Mouse (Mus musculus) embryonic facial prominence, embryonic 11.5 days (tissue): ENCODE results near the gene Hnrnpa3. TPM values are rescaled to one million over a fixed set of nuclear protein-coding genes. Genes with fewer than 3 reads are reported as not detected.

ENCODE experiments used
- ATAC-seq: fragments of 200-750 bp; cut with Nextera tagmentation; replicated peaks from 2 replicates; pipeline ENCODE4 v1.8.0; 2017; ENCODE audit warnings: low read depth; ENCODE audit not compliant: insufficient number of reproducible peaks, low FRiP score, low TSS enrichment
- DNase-seq: peaks from one replicate; pipeline ENCODE4 v3.0.0-alpha.2; 2015; ENCODE audit warnings: low spot score
- H3K27ac ChIP-seq: fragments of 300-500 bp; sonication (generic); replicated peaks from 2 replicates; pipeline ENCODE4 v1.5.1; 2014; ENCODE audit warnings: mild to moderate bottlenecking, low read depth, low read length, control low read depth
- H3K27me3 ChIP-seq: fragments of 300-500 bp; sonication (generic); 2 replicates; pipeline ENCODE4 v1.6.1; 2014; ENCODE audit warnings: mild to moderate bottlenecking, low read length, moderate library complexity, mixed read lengths; ENCODE audit not compliant: control insufficient read depth, insufficient read depth
- H3K36me3 ChIP-seq: fragments of 300-500 bp; sonication (generic); replicated peaks from 2 replicates; pipeline ENCODE4 v1.6.1; 2014; ENCODE audit warnings: low read depth, mild to moderate bottlenecking, low read length, moderate library complexity, mixed read lengths; ENCODE audit not compliant: control insufficient read depth, insufficient read depth
- H3K4me1 ChIP-seq: fragments of 300-500 bp; sonication (generic); 2 replicates; pipeline ENCODE4 v1.6.1; 2014; ENCODE audit warnings: low read length, mixed read lengths; ENCODE audit not compliant: control insufficient read depth, insufficient read depth
- H3K4me2 ChIP-seq: fragments of 300-500 bp; sonication (generic); 2 replicates; pipeline ENCODE4 v1.6.1; 2014; ENCODE audit warnings: low read depth, mild to moderate bottlenecking, control low read depth, low read length, moderate library complexity
- H3K4me3 ChIP-seq: fragments of 300-500 bp; sonication (generic); 2 replicates; pipeline ENCODE4 v1.5.1; 2014; ENCODE audit warnings: low read depth, low read length, control low read depth
- H3K9ac ChIP-seq: fragments of 300-500 bp; sonication (generic); replicated peaks from 2 replicates; pipeline ENCODE4 v1.6.1; 2014; ENCODE audit warnings: mild to moderate bottlenecking, control low read depth, low read length
- H3K9me3 ChIP-seq: fragments of 300-500 bp; sonication (generic); replicated peaks from 2 replicates; pipeline ENCODE4 v1.6.1; 2016; ENCODE audit warnings: mild to moderate bottlenecking, low read length, inconsistent platforms, mixed read lengths; ENCODE audit not compliant: control insufficient read depth
- WGBS: fragments of 180-500 bp; shearing (Covaris S2); extraction: QIAGEN DNeasy Blood & Tissue Kit; methylation state at CpG from one replicate; pipeline ENCODE4 v1.1.7; 2014; 5-methylcytosine and 5-hydroxymethylcytosine counted together
- polyA plus RNA-seq: library from polyadenylated mRNA; unstranded; fragments of >200 nt; fragmentation: Nextera tagmentation; extraction: Ambion mirVana; gene quantifications from 2 replicates; pipeline ENCODE4 v1.2.1, GENCODE M21; 2014

The Hnrnpa3 gene
- polyA plus RNA-seq, 1 experiment from 2014 or later = 356 TPM

- peak; percentile 57; the same call in 1 of the 2 replicates for ATAC-seq
- Histone ChIP-seq H3K9me3 (no peaks in the 10 kb centered on the region), H3K4me1 (no peaks in the 10 kb centered on the region), H3K9ac (no peak overlapping the region), H3K27ac (no peak overlapping the region), H3K36me3 (no peaks in the 10 kb centered on the region), H3K27me3 (no peaks in the 10 kb centered on the region), H3K4me3 (no peak overlapping the region), H3K4me2 (no peak overlapping the region)
- WGBS = 83% methylated on average over 2 of the region's 2 CpGs
- no peak for DNase-seq
Measured at GRCm38 (mm10) chr2:75671337-75671660, 12.2 kb downstream of the Hnrnpa3 start.

GRCm38 (mm10) chr2:75672561-75672960, 13.5 kb downstream of the Hnrnpa3 start:
- 70% methylated on average over 3 of the region's 3 CpGs for WGBS
- Histone ChIP-seq H3K9me3 (no peaks in the 10 kb centered on the region), H3K4me3 (no peak overlapping the region)

GRCm38 (mm10) chr2:75676567-75676966, 17.5 kb downstream of the Hnrnpa3 start:
- 88% methylated on average over 14 of the region's 14 CpGs for whole genome bisulfite sequencing
- no peak overlapping the region for H3K9ac ChIP-seq
- no peak overlapping the region for H3K27ac ChIP-seq
- ATAC-seq = no peak
- no peak overlapping the region for H3K4me2 ChIP-seq
- no peak for DNase-seq
- peaks cover 6% of the 10 kb centered on the region; the same call in 1 of the 2 replicates for H3K36me3 ChIP-seq
- no peaks in the 10 kb centered on the region for H3K27me3 ChIP-seq
- H3K4me1 ChIP-seq = no peaks in the 10 kb centered on the region
- no peak overlapping the region for H3K4me3 ChIP-seq
- H3K9me3 ChIP-seq = no peaks in the 10 kb centered on the region

More at GRCm38 (mm10) chr2:75672561-75672960, 13.5 kb downstream of the Hnrnpa3 start:
- DNase-seq (no peak), ATAC-seq (no peak)
- no peaks in the 10 kb centered on the region for H3K4me1 ChIP-seq
- H3K27ac ChIP-seq = no peak overlapping the region
- no peak overlapping the region for H3K9ac ChIP-seq
- H3K36me3 ChIP-seq = peaks cover 6% of the 10 kb centered on the region; the same call in 1 of the 2 replicates
- H3K4me2 ChIP-seq = no peak overlapping the region
- no peaks in the 10 kb centered on the region for H3K27me3 ChIP-seq

- Histone ChIP-seq H3K27ac (no peak overlapping the region), H3K4me3 (no peak overlapping the region), H3K4me2 (no peak overlapping the region), H3K27me3 (no peaks in the 10 kb centered on the region), H3K4me1 (no peaks in the 10 kb centered on the region), H3K9me3 (no peaks in the 10 kb centered on the region), H3K36me3 (peaks cover 6% of the 10 kb centered on the region; the same call in 1 of the 2 replicates), H3K9ac (no peak overlapping the region)
- 93% methylated on average over 8 of the region's 8 CpGs for WGBS
- DNase-seq (no peak), ATAC-seq (no peak)
Measured at GRCm38 (mm10) chr2:75679947-75680346, 20.9 kb downstream of the Hnrnpa3 start.

- Histone ChIP-seq H3K9ac (no peak overlapping the region), H3K4me1 (no peaks in the 10 kb centered on the region), H3K4me2 (no peak overlapping the region), H3K9me3 (no peaks in the 10 kb centered on the region), H3K27me3 (no peaks in the 10 kb centered on the region), H3K27ac (no peak overlapping the region), H3K4me3 (no peak overlapping the region), H3K36me3 (peaks cover 5% of the 10 kb centered on the region; the same call in 1 of the 2 replicates)
- ATAC-seq = peak; percentile 73
- DNase-seq = peak; percentile 65
- 51% methylated on average over 7 of the region's 7 CpGs for WGBS
Measured at GRCm38 (mm10) chr2:75681439-75681838, 22.4 kb downstream of the Hnrnpa3 start.

- ATAC-seq = no peak
- Histone ChIP-seq H3K9ac (no peak overlapping the region), H3K9me3 (no peaks in the 10 kb centered on the region), H3K4me1 (no peaks in the 10 kb centered on the region), H3K36me3 (no peaks in the 10 kb centered on the region), H3K27me3 (no peaks in the 10 kb centered on the region), H3K27ac (peak overlapping the region; percentile 48; the same call in 1 of the 2 replicates), H3K4me2 (no peak overlapping the region), H3K4me3 (no peak overlapping the region)
- 57% methylated on average over 15 of the region's 15 CpGs for WGBS
- DNase-seq = no peak
Measured at GRCm38 (mm10) chr2:75682978-75683709, 24.1 kb downstream of the Hnrnpa3 start.

GRCm38 (mm10) chr2:75684526-75684925, 25.5 kb downstream of the Hnrnpa3 start:
- no peaks in the 10 kb centered on the region for H3K36me3 ChIP-seq
- no peak overlapping the region for H3K4me3 ChIP-seq
- H3K4me1 ChIP-seq = no peaks in the 10 kb centered on the region
- H3K27me3 ChIP-seq = no peaks in the 10 kb centered on the region
- WGBS = 78% methylated on average over 3 of the region's 3 CpGs
- no peaks in the 10 kb centered on the region for H3K9me3 ChIP-seq
- no peak overlapping the region for H3K9ac ChIP-seq
- H3K4me2 ChIP-seq = no peak overlapping the region
- no peak for ATAC-seq
- DNase-seq = no peak
- H3K27ac ChIP-seq = no peak overlapping the region

GRCm38 (mm10) chr2:75685458-75685861, 26.4 kb downstream of the Hnrnpa3 start:
- Histone ChIP-seq H3K4me2 (no peak overlapping the region), H3K27ac (no peak overlapping the region), H3K36me3 (no peaks in the 10 kb centered on the region), H3K4me1 (no peaks in the 10 kb centered on the region), H3K9me3 (no peaks in the 10 kb centered on the region), H3K27me3 (no peaks in the 10 kb centered on the region), H3K9ac (no peak overlapping the region), H3K4me3 (no peak overlapping the region)
- no peak for DNase-seq
- ATAC-seq = no peak
- 77% methylated on average over 6 of the region's 6 CpGs for WGBS
